Mouse (Mus musculus): ENCODE measurements at regions not wholly inside any gene's neighbourhood (a gene's known extent, or its start where the extent isn't known, plus 50 kb on each side); places are given as distances from the start of the nearest gene placed in this dataset.

DNA sequence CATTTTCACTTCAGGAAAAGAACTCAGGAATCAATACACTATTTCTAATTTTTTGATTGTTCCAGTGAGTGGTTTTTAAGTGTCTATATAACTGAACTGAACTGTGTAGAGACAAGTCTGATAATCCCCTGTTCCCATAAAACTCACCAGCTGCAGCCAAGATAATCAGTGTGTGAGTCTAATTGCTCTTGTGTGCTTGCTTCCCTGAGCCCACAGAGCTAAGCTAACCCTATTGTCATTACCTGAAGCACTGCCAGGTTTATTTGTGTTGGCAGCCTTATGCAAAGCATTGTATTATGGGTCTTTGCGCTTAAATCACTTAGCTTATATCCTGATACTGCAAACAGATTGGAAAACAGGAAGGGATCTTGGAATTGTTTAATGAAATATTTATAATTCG lies 1663.8 kb downstream of the 4930444P10Rik start:
- TF ChIP-seq CTCF (IDR thresholded peaks at IDR 0.05; ENCODE audit: control insufficient read depth, insufficient read depth, insufficient read length), result no peak
- no peak for TF ChIP-seq MAX (IDR thresholded peaks at IDR 0.05)
- no peak for TF ChIP-seq MYOD1 (IDR thresholded peaks at IDR 0.05; ENCODE audit: control insufficient read depth, insufficient read length, low read depth)
- TF ChIP-seq USF1 (IDR thresholded peaks at IDR 0.05; ENCODE audit: low read depth), result no peak
- no peak for TF ChIP-seq FOSL1 (IDR thresholded peaks at IDR 0.05; ENCODE audit: insufficient read depth, low read length, poor library complexity, severe bottlenecking)
- TF ChIP-seq MYOG (IDR thresholded peaks at IDR 0.05; ENCODE audit: control insufficient read depth, extremely low read depth, insufficient read length), result no peak

Data from C2C12 (cell line).